Mouse (Mus musculus) embryonic facial prominence, embryonic 11.5 days (tissue): ENCODE measurements around the gene Gm45233. TPM values are rescaled to one million over a fixed set of nuclear protein-coding genes. Genes with fewer than 3 reads are reported as not detected.
A peak's percentile ranks its signal among the peaks of the same experiment; 100 is the strongest.
"Not testable (repeated sequence)": the region's sequence is repeated elsewhere in the genome, so short reads cannot be mapped to it uniquely, and the experiment has no call there.

Experiments used
- ATAC-seq: fragments of 200-750 bp; cut with Nextera tagmentation; replicated peaks from 2 replicates; pipeline ENCODE4 v1.8.0; 2017; ENCODE audit warnings: low read depth; ENCODE audit not compliant: insufficient number of reproducible peaks, low FRiP score, low TSS enrichment
- DNase-seq: peaks from one replicate; pipeline ENCODE4 v3.0.0-alpha.2; 2015; ENCODE audit warnings: low spot score
- H3K27ac ChIP-seq: fragments of 300-500 bp; sonication (generic); replicated peaks from 2 replicates; pipeline ENCODE4 v1.5.1; 2014; ENCODE audit warnings: mild to moderate bottlenecking, low read depth, low read length, control low read depth
- H3K27me3 ChIP-seq: fragments of 300-500 bp; sonication (generic); 2 replicates; pipeline ENCODE4 v1.6.1; 2014; ENCODE audit warnings: mild to moderate bottlenecking, low read length, moderate library complexity, mixed read lengths; ENCODE audit not compliant: control insufficient read depth, insufficient read depth
- H3K36me3 ChIP-seq: fragments of 300-500 bp; sonication (generic); replicated peaks from 2 replicates; pipeline ENCODE4 v1.6.1; 2014; ENCODE audit warnings: low read depth, mild to moderate bottlenecking, low read length, moderate library complexity, mixed read lengths; ENCODE audit not compliant: control insufficient read depth, insufficient read depth
- H3K4me1 ChIP-seq: fragments of 300-500 bp; sonication (generic); 2 replicates; pipeline ENCODE4 v1.6.1; 2014; ENCODE audit warnings: low read length, mixed read lengths; ENCODE audit not compliant: control insufficient read depth, insufficient read depth
- H3K4me2 ChIP-seq: fragments of 300-500 bp; sonication (generic); 2 replicates; pipeline ENCODE4 v1.6.1; 2014; ENCODE audit warnings: low read depth, mild to moderate bottlenecking, control low read depth, low read length, moderate library complexity
- H3K4me3 ChIP-seq: fragments of 300-500 bp; sonication (generic); 2 replicates; pipeline ENCODE4 v1.5.1; 2014; ENCODE audit warnings: low read depth, low read length, control low read depth
- H3K9ac ChIP-seq: fragments of 300-500 bp; sonication (generic); replicated peaks from 2 replicates; pipeline ENCODE4 v1.6.1; 2014; ENCODE audit warnings: mild to moderate bottlenecking, control low read depth, low read length
- H3K9me3 ChIP-seq: fragments of 300-500 bp; sonication (generic); replicated peaks from 2 replicates; pipeline ENCODE4 v1.6.1; 2016; ENCODE audit warnings: mild to moderate bottlenecking, low read length, inconsistent platforms, mixed read lengths; ENCODE audit not compliant: control insufficient read depth
- WGBS: fragments of 180-500 bp; shearing (Covaris S2); extraction: QIAGEN DNeasy Blood & Tissue Kit; methylation state at CpG from one replicate; pipeline ENCODE4 v1.1.7; 2014; 5-methylcytosine and 5-hydroxymethylcytosine counted together
- polyA plus RNA-seq: library from polyadenylated mRNA; unstranded; fragments of >200 nt; fragmentation: Nextera tagmentation; extraction: Ambion mirVana; gene quantifications from 2 replicates; pipeline ENCODE4 v1.2.1, GENCODE M21; 2014

Gm45233 gene
- not detected in 2 replicates for polyA plus RNA-seq

GRCm38 (mm10) chr7:43443917-43444293 lies at the start of gene Gm45233, which contains the start of gene Etfb:
Gene Gm45233, plus strand, starts transcription at chr7:43444128.
Gene Etfb, plus strand, starts transcription at chr7:43444083.
- ATAC-seq, result peak; percentile 96

GRCm38 (mm10) chr7:43399501-43399900 lies 44.4 kb upstream of the Gm45233 start:
- no peaks in the 10 kb centered on the region for H3K36me3 ChIP-seq
- WGBS, result 84% methylated on average over 2 of the region's 2 CpGs
- no peaks in the 10 kb centered on the region for H3K9me3 ChIP-seq
- ATAC-seq (no peak), DNase-seq (no peak)
- no peak overlapping the region for H3K4me2 ChIP-seq
- no peak overlapping the region for H3K4me3 ChIP-seq
- no peaks in the 10 kb centered on the region for H3K27me3 ChIP-seq
- H3K27ac ChIP-seq, result no peak overlapping the region
- no peaks in the 10 kb centered on the region for H3K4me1 ChIP-seq
- H3K9ac ChIP-seq, result no peak overlapping the region

More at GRCm38 (mm10) chr7:43443917-43444293, at the start of gene Gm45233, which contains the start of gene Etfb:
- Histone ChIP-seq H3K4me2 (peak within 1 kb of the TSS; percentile 84), H3K9ac (peak within 1 kb of the TSS; percentile 67), H3K27me3 (no peaks in the 10 kb centered on the region), H3K27ac (peak within 1 kb of the TSS; percentile 77), H3K36me3 (no peaks in the 10 kb centered on the region), H3K4me3 (peak within 1 kb of the TSS; percentile 47), H3K9me3 (no peaks in the 10 kb centered on the region), H3K4me1 (no peaks in the 10 kb centered on the region)
- DNase-seq, result peak; percentile 95
- under 1% methylated on average over 27 of the region's 27 CpGs for WGBS

- Histone ChIP-seq H3K4me1 (no peaks in the 10 kb centered on the region), H3K9ac (no peak overlapping the region), H3K4me3 (no peak overlapping the region), H3K9me3 (no peaks in the 10 kb centered on the region), H3K36me3 (no peaks in the 10 kb centered on the region), H3K27ac (no peak overlapping the region), H3K27me3 (no peaks in the 10 kb centered on the region), H3K4me2 (no peak overlapping the region)
- ATAC-seq, result no peak
- DNase-seq, result no peak
- 60% methylated on average over 2 of the region's 2 CpGs for whole genome bisulfite sequencing
Measured at GRCm38 (mm10) chr7:43402718-43403117, 41.2 kb upstream of the Gm45233 start.

GRCm38 (mm10) chr7:43407573-43407972 lies 36.4 kb upstream of the Gm45233 start:
- no peak overlapping the region for H3K4me3 ChIP-seq
- no peak overlapping the region for H3K27ac ChIP-seq
- H3K4me2 ChIP-seq, result no peak overlapping the region
- DNase-seq, result no peak
- H3K27me3 ChIP-seq, result no peaks in the 10 kb centered on the region
- no peaks in the 10 kb centered on the region for H3K9me3 ChIP-seq
- H3K9ac ChIP-seq, result no peak overlapping the region
- 80% methylated on average over 3 of the region's 3 CpGs for WGBS
- H3K36me3 ChIP-seq, result no peaks in the 10 kb centered on the region
- ATAC-seq, result no peak
- no peaks in the 10 kb centered on the region for H3K4me1 ChIP-seq

- Histone ChIP-seq H3K4me3 (no peak within 1 kb of the TSS), H3K36me3 (no peaks in the 10 kb centered on the region), H3K27me3 (no peaks in the 10 kb centered on the region), H3K4me1 (no peaks in the 10 kb centered on the region), H3K9ac (no peak within 1 kb of the TSS), H3K27ac (no peak within 1 kb of the TSS), H3K4me2 (no peak within 1 kb of the TSS), H3K9me3 (no peaks in the 10 kb centered on the region)
- WGBS, result 72% methylated on average over 4 of the region's 4 CpGs
- ATAC-seq (no peak), DNase-seq (no peak)
Measured at GRCm38 (mm10) chr7:43408131-43408553, 35.8 kb upstream of the Gm45233 start, which contains the start of gene Siglecg. Gene Siglecg, plus strand, starts transcription at chr7:43408204.

- 72% methylated on average over 3 of the region's 3 CpGs for WGBS
- no peak for DNase-seq
- H3K4me3 ChIP-seq, result no peak overlapping the region
- H3K27me3 ChIP-seq, result no peaks in the 10 kb centered on the region
- no peak overlapping the region for H3K4me2 ChIP-seq
- H3K9ac ChIP-seq, result no peak overlapping the region
- H3K9me3 ChIP-seq, result no peaks in the 10 kb centered on the region
- no peaks in the 10 kb centered on the region for H3K36me3 ChIP-seq
- H3K27ac ChIP-seq, result no peak overlapping the region
- ATAC-seq, result no peak
- no peaks in the 10 kb centered on the region for H3K4me1 ChIP-seq
Measured at GRCm38 (mm10) chr7:43409084-43409483, 34.8 kb upstream of the Gm45233 start.

- H3K4me1 ChIP-seq, H3K36me3 ChIP-seq, H3K9me3 ChIP-seq, H3K27me3 ChIP-seq, ATAC-seq, H3K4me2 ChIP-seq, H3K4me3 ChIP-seq, DNase-seq, H3K9ac ChIP-seq, H3K27ac ChIP-seq: not testable (repeated sequence)
- WGBS, result 42% methylated on average over 3 of the region's 4 CpGs
Measured at GRCm38 (mm10) chr7:43411724-43412123, 32.2 kb upstream of the Gm45233 start.

- ATAC-seq (no peak), DNase-seq (no peak)
- no peaks in the 10 kb centered on the region for H3K4me1 ChIP-seq
- no peak overlapping the region for H3K4me3 ChIP-seq
- no peak overlapping the region for H3K27ac ChIP-seq
- H3K27me3 ChIP-seq, result no peaks in the 10 kb centered on the region
- WGBS, result 81% methylated on average over 10 of the region's 10 CpGs
- H3K9me3 ChIP-seq, result no peaks in the 10 kb centered on the region
- no peak overlapping the region for H3K9ac ChIP-seq
- H3K4me2 ChIP-seq, result no peak overlapping the region
- H3K36me3 ChIP-seq, result no peaks in the 10 kb centered on the region
Measured at GRCm38 (mm10) chr7:43417298-43417697, 26.6 kb upstream of the Gm45233 start.
